Mouse (Mus musculus): Measurements from ENCODE around the gene Vmn1r160.
"Not testable (repeated sequence)": the region's sequence is repeated elsewhere in the genome, so short reads cannot be mapped to it uniquely, and the experiment has no call there.

Vmn1r160 gene

GRCm38 (mm10) chr7:22870924-22871323, at the start of gene Vmn1r160:
Gene Vmn1r160, plus strand, starts transcription at chr7:22871224.
- DNase-seq: not testable (repeated sequence)

- DNase-seq: not testable (repeated sequence)
Observed at GRCm38 (mm10) chr7:22843505-22843904, 27.5 kb upstream of the Vmn1r160 start, which contains the start of gene Vmn1r159. Gene Vmn1r159, minus strand, starts transcription at chr7:22843605.
